Mouse (Mus musculus) limb, embryonic 10.5 days (tissue): ENCODE results near the gene Prkn. TPM values are rescaled to one million over a fixed set of nuclear protein-coding genes. Genes with fewer than 3 reads are reported as not detected.

Source experiments
- DNase-seq: peaks from one replicate; pipeline ENCODE4 v3.0.0-alpha.2; 2017; ENCODE audit warnings: low spot score
- H3K27ac ChIP-seq: fragments of 300-500 bp; sonication (generic); 2 replicates; pipeline ENCODE4 v1.5.1; 2016; ENCODE audit warnings: mild to moderate bottlenecking
- H3K27me3 ChIP-seq: fragments of 300-500 bp; sonication (generic); 2 replicates; pipeline ENCODE4 v1.6.1; 2016; ENCODE audit warnings: low read depth, mild to moderate bottlenecking; ENCODE audit not compliant: poor library complexity, severe bottlenecking
- H3K36me3 ChIP-seq: fragments of 300-500 bp; sonication (generic); 2 replicates; pipeline ENCODE4 v1.6.1; 2016; ENCODE audit warnings: mild to moderate bottlenecking, moderate library complexity
- H3K4me1 ChIP-seq: fragments of 300-500 bp; sonication (generic); 2 replicates; pipeline ENCODE4 v1.6.1; 2016
- H3K4me3 ChIP-seq: fragments of 300-500 bp; sonication (generic); 2 replicates; pipeline ENCODE4 v1.5.1; 2016; ENCODE audit warnings: mild to moderate bottlenecking, moderate library complexity
- H3K9me3 ChIP-seq: fragments of 300-500 bp; sonication (generic); replicated peaks from 2 replicates; pipeline ENCODE4 v1.6.1; 2016; ENCODE audit warnings: mild to moderate bottlenecking
- WGBS: fragments of 180-500 bp; shearing (Covaris S2); methylation state at CpG from one replicate; pipeline ENCODE4 v1.1.7; 2016; 5-methylcytosine and 5-hydroxymethylcytosine counted together
- polyA plus RNA-seq: library from polyadenylated mRNA; unstranded; fragments of >200 nt; fragmentation: Nextera tagmentation; extraction: Ambion mirVana; gene quantifications from 2 replicates; pipeline ENCODE4 v1.2.1, GENCODE M21; 2016

Prkn gene
- polyA plus RNA-seq, 1 experiment from 2014 or later: 0.85 TPM

GRCm38 (mm10) chr17:11705005-11705404 lies 864.8 kb downstream of the Prkn start:
- Histone ChIP-seq H3K36me3 (no peaks in the 10 kb centered on the region), H3K4me3 (no peak overlapping the region), H3K27me3 (no peaks in the 10 kb centered on the region), H3K27ac (no peak overlapping the region), H3K9me3 (no peaks in the 10 kb centered on the region), H3K4me1 (peaks cover 6% of the 10 kb centered on the region; the same call in 1 of the 2 replicates)
- no peak for DNase-seq
- 90% methylated on average over 4 of the region's 4 CpGs for WGBS

GRCm38 (mm10) chr17:11705761-11706160 lies 865.6 kb downstream of the Prkn start:
- no peaks in the 10 kb centered on the region for H3K36me3 ChIP-seq
- no peak overlapping the region for H3K4me3 ChIP-seq
- H3K9me3 ChIP-seq: no peaks in the 10 kb centered on the region
- H3K4me1 ChIP-seq: peaks cover 6% of the 10 kb centered on the region; the same call in 1 of the 2 replicates
- DNase-seq: no peak
- no peak overlapping the region for H3K27ac ChIP-seq
- WGBS: 90% methylated on average over 9 of the region's 9 CpGs
- H3K27me3 ChIP-seq: no peaks in the 10 kb centered on the region

- no peak overlapping the region for H3K4me3 ChIP-seq
- WGBS: 87% methylated on average over 4 of the region's 4 CpGs
- H3K27me3 ChIP-seq: no peaks in the 10 kb centered on the region
- no peaks in the 10 kb centered on the region for H3K36me3 ChIP-seq
- DNase-seq: no peak
- H3K9me3 ChIP-seq: no peaks in the 10 kb centered on the region
- no peak overlapping the region for H3K27ac ChIP-seq
- H3K4me1 ChIP-seq: peaks cover 6% of the 10 kb centered on the region; the same call in 1 of the 2 replicates
Observed at GRCm38 (mm10) chr17:11712066-11712465, 871.9 kb downstream of the Prkn start.

- 0 out of 2 replicates have a peak, but pooled peaks cover 4% of the 10 kb centered on the region for H3K4me1 ChIP-seq
- 91% methylated on average over 6 of the region's 6 CpGs for WGBS
- H3K27me3 ChIP-seq: no peaks in the 10 kb centered on the region
- H3K36me3 ChIP-seq: no peaks in the 10 kb centered on the region
- no peak overlapping the region for H3K4me3 ChIP-seq
- H3K9me3 ChIP-seq: no peaks in the 10 kb centered on the region
- no peak for DNase-seq
- H3K27ac ChIP-seq: no peak overlapping the region
Observed at GRCm38 (mm10) chr17:11719801-11720200, 879.6 kb downstream of the Prkn start.

GRCm38 (mm10) chr17:11721906-11722305 lies 881.7 kb downstream of the Prkn start:
- Histone ChIP-seq H3K4me1 (0 out of 2 replicates have a peak, but pooled peaks cover 4% of the 10 kb centered on the region), H3K27ac (no peak overlapping the region), H3K36me3 (no peaks in the 10 kb centered on the region), H3K9me3 (no peaks in the 10 kb centered on the region), H3K4me3 (no peak overlapping the region), H3K27me3 (no peaks in the 10 kb centered on the region)
- no peak for DNase-seq
- WGBS: 44% methylated on average over 5 of the region's 5 CpGs

- Histone ChIP-seq H3K9me3 (no peaks in the 10 kb centered on the region), H3K4me1 (0 out of 2 replicates have a peak, but pooled peaks cover 4% of the 10 kb centered on the region), H3K27me3 (no peaks in the 10 kb centered on the region), H3K4me3 (no peak overlapping the region), H3K27ac (no peak overlapping the region), H3K36me3 (no peaks in the 10 kb centered on the region)
- 96% methylated on average over 1 of the region's 1 CpGs for WGBS
- DNase-seq: no peak
Observed at GRCm38 (mm10) chr17:11722478-11722877, 882.3 kb downstream of the Prkn start.

- Histone ChIP-seq H3K9me3 (no peaks in the 10 kb centered on the region), H3K36me3 (no peaks in the 10 kb centered on the region), H3K27ac (no peak overlapping the region), H3K4me3 (no peak overlapping the region), H3K27me3 (no peaks in the 10 kb centered on the region), H3K4me1 (0 out of 2 replicates have a peak, but pooled peaks cover 4% of the 10 kb centered on the region)
- 91% methylated on average over 3 of the region's 3 CpGs for WGBS
- DNase-seq: no peak
Observed at GRCm38 (mm10) chr17:11724135-11724534, 884.0 kb downstream of the Prkn start.

- Histone ChIP-seq H3K9me3 (no peaks in the 10 kb centered on the region), H3K27ac (no peak overlapping the region)
- 70% methylated on average over 1 of the region's 1 CpGs for WGBS
Observed at GRCm38 (mm10) chr17:11727101-11727500, 886.9 kb downstream of the Prkn start.

GRCm38 (mm10) chr17:11728294-11728693 lies 888.1 kb downstream of the Prkn start:
- H3K27me3 ChIP-seq: no peaks in the 10 kb centered on the region
- peaks cover 4% of the 10 kb centered on the region; the same call in 1 of the 2 replicates for H3K4me1 ChIP-seq
- H3K36me3 ChIP-seq: no peaks in the 10 kb centered on the region
- H3K9me3 ChIP-seq: no peaks in the 10 kb centered on the region
- H3K27ac ChIP-seq: no peak overlapping the region
- 84% methylated on average over 2 of the region's 2 CpGs for WGBS
- no peak for DNase-seq
- no peak overlapping the region for H3K4me3 ChIP-seq

More at GRCm38 (mm10) chr17:11727101-11727500, 886.9 kb downstream of the Prkn start:
- Histone ChIP-seq H3K4me1 (peaks cover 4% of the 10 kb centered on the region; the same call in 1 of the 2 replicates), H3K36me3 (no peaks in the 10 kb centered on the region), H3K4me3 (no peak overlapping the region), H3K27me3 (no peaks in the 10 kb centered on the region)
- DNase-seq: no peak

- H3K9me3 ChIP-seq: no peaks in the 10 kb centered on the region
- WGBS: 82% methylated on average over 12 of the region's 12 CpGs
- H3K4me3 ChIP-seq: no peak overlapping the region
- H3K4me1 ChIP-seq: peaks cover 4% of the 10 kb centered on the region; the same call in 1 of the 2 replicates
- no peak for DNase-seq
- H3K27me3 ChIP-seq: no peaks in the 10 kb centered on the region
- no peaks in the 10 kb centered on the region for H3K36me3 ChIP-seq
- no peak overlapping the region for H3K27ac ChIP-seq
Observed at GRCm38 (mm10) chr17:11730656-11731594, 890.7 kb downstream of the Prkn start.

GRCm38 (mm10) chr17:11735158-11735877 lies 895.1 kb downstream of the Prkn start:
- no peaks in the 10 kb centered on the region for H3K27me3 ChIP-seq
- 94% methylated on average over 12 of the region's 12 CpGs for WGBS
- no peaks in the 10 kb centered on the region for H3K9me3 ChIP-seq
- peaks cover 4% of the 10 kb centered on the region; the same call in 1 of the 2 replicates for H3K4me1 ChIP-seq
- no peak overlapping the region for H3K27ac ChIP-seq
- DNase-seq: no peak
- H3K4me3 ChIP-seq: no peak overlapping the region
- H3K36me3 ChIP-seq: no peaks in the 10 kb centered on the region

GRCm38 (mm10) chr17:11736531-11736930 lies 896.3 kb downstream of the Prkn start:
- 87% methylated on average over 3 of the region's 3 CpGs for WGBS
- no peaks in the 10 kb centered on the region for H3K27me3 ChIP-seq
- no peak overlapping the region for H3K27ac ChIP-seq
- H3K4me1 ChIP-seq: no peaks in the 10 kb centered on the region
- H3K36me3 ChIP-seq: no peaks in the 10 kb centered on the region
- no peaks in the 10 kb centered on the region for H3K9me3 ChIP-seq
- no peak overlapping the region for H3K4me3 ChIP-seq
- DNase-seq: no peak

- no peak for DNase-seq
Observed at GRCm38 (mm10) chr17:11737905-11738304, 897.7 kb downstream of the Prkn start.

More at GRCm38 (mm10) chr17:11737905-11738304, 897.7 kb downstream of the Prkn start:
- WGBS: 95% methylated on average over 10 of the region's 10 CpGs
- Histone ChIP-seq H3K27me3 (no peaks in the 10 kb centered on the region), H3K4me1 (no peaks in the 10 kb centered on the region), H3K36me3 (no peaks in the 10 kb centered on the region), H3K9me3 (no peaks in the 10 kb centered on the region), H3K4me3 (no peak overlapping the region), H3K27ac (no peak overlapping the region)
